Mouse (Mus musculus) liver, postnatal 0 days (tissue): Measurements from ENCODE around the gene Dynll2. TPM values are rescaled to one million over a fixed set of nuclear protein-coding genes. Genes with fewer than 3 reads are reported as not detected.

ENCODE experiments used
- ATAC-seq: fragments of 200-750 bp; cut with Nextera tagmentation; 2 replicates; pipeline ENCODE4 v1.8.0; 2017; ENCODE audit warnings: mild to moderate bottlenecking, moderate library complexity
- DNase-seq: peaks from one replicate; pipeline ENCODE4 v3.0.0-alpha.2; 2016
- H3K27ac ChIP-seq: fragments of 300-500 bp; sonication (generic); 2 replicates; pipeline ENCODE4 v1.5.1; 2014; ENCODE audit warnings: antibody characterized with exemption, moderate library complexity, mild to moderate bottlenecking, low read depth
- H3K27me3 ChIP-seq: fragments of 300-500 bp; sonication (generic); 2 replicates; pipeline ENCODE4 v1.6.1; 2014; ENCODE audit warnings: low read length, control low read depth, mixed read lengths; ENCODE audit not compliant: insufficient read depth
- H3K36me3 ChIP-seq: fragments of 300-500 bp; sonication (generic); replicated peaks from 2 replicates; pipeline ENCODE4 v1.6.1; 2014; ENCODE audit warnings: mild to moderate bottlenecking, control low read depth, low read length, moderate library complexity, mixed read lengths; ENCODE audit not compliant: insufficient read depth
- H3K4me1 ChIP-seq: fragments of 300-500 bp; sonication (generic); 2 replicates; pipeline ENCODE4 v1.6.1; 2014; ENCODE audit warnings: antibody characterized with exemption, mild to moderate bottlenecking, control low read depth; ENCODE audit not compliant: insufficient read depth
- H3K4me2 ChIP-seq: fragments of 300-500 bp; sonication (generic); 2 replicates; pipeline ENCODE4 v1.6.1; 2014; ENCODE audit warnings: low read depth, mild to moderate bottlenecking, low read length, moderate library complexity, mixed read lengths
- H3K4me3 ChIP-seq: fragments of 300-500 bp; sonication (generic); 2 replicates; pipeline ENCODE4 v1.5.1; 2014; ENCODE audit warnings: low read depth, low read length
- H3K9ac ChIP-seq: fragments of 300-500 bp; sonication (generic); replicated peaks from 2 replicates; pipeline ENCODE4 v1.6.1; 2014; ENCODE audit warnings: mild to moderate bottlenecking, moderate library complexity
- H3K9me3 ChIP-seq: fragments of 300-500 bp; sonication (generic); 2 replicates; pipeline ENCODE4 v1.6.1; 2016; ENCODE audit warnings: mild to moderate bottlenecking, control low read depth, low read length, mixed read lengths
- CTCF ChIP-seq: sonication (generic); IDR thresholded peaks from 2 replicates; pipeline ENCODE4 v1.5.1; 2016; ENCODE audit warnings: antibody characterized with exemption, low read depth
- EP300 ChIP-seq: IDR thresholded peaks from 2 replicates; pipeline ENCODE4 v1.6.1; 2016; ENCODE audit warnings: antibody characterized with exemption, low read depth, mild to moderate bottlenecking
- WGBS: fragments of 180-500 bp; shearing (Covaris S2); extraction: QIAGEN DNeasy Blood & Tissue Kit; methylation state at CpG from one replicate; pipeline ENCODE4 v1.1.7; 2014; ENCODE audit not compliant: insufficient replicate concordance; 5-methylcytosine and 5-hydroxymethylcytosine counted together
- polyA plus RNA-seq: library from polyadenylated mRNA; unstranded; fragments of >200 nt; fragmentation: Nextera tagmentation; extraction: Ambion mirVana; gene quantifications from 2 replicates; pipeline ENCODE4 v1.2.1, GENCODE M21; 2015

Dynll2 gene
- polyA plus RNA-seq, 1 experiment from 2014 or later: 10.5 TPM

DNA sequence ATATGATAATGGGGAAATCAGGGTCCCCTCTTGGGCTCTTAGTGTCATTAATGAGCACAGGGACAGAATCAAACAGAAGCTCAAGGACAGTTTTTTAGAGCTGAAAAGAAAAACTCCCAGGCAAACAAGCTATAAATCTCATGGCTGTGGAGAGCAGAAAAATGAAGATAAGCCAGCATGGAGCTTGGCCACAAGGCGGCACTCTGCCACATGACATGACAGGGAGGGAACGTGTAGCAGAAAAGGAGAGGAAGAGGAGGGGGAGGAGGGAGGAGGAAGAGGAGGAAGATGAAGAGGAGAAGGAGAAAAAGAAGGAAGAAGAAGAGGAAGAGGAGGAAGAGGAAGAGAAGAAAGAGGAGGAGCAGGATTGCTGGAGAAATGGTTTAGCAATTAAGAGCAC lies 37.3 kb downstream of the Dynll2 start:
- Histone ChIP-seq H3K4me3 (no peak overlapping the region), H3K4me1 (no peaks in the 10 kb centered on the region), H3K9me3 (no peaks in the 10 kb centered on the region), H3K4me2 (no peak overlapping the region), H3K36me3 (no peaks in the 10 kb centered on the region), H3K27ac (no peak overlapping the region), H3K9ac (no peak overlapping the region), H3K27me3 (0 out of 2 replicates have a peak, but pooled peaks cover 2% of the 10 kb centered on the region)
- TF ChIP-seq EP300: no peak
- TF ChIP-seq CTCF: peak; percentile 54
- 1% methylated on average over 2 of the region's 2 CpGs for WGBS
- no peak for ATAC-seq
- DNase-seq: no peak

DNA sequence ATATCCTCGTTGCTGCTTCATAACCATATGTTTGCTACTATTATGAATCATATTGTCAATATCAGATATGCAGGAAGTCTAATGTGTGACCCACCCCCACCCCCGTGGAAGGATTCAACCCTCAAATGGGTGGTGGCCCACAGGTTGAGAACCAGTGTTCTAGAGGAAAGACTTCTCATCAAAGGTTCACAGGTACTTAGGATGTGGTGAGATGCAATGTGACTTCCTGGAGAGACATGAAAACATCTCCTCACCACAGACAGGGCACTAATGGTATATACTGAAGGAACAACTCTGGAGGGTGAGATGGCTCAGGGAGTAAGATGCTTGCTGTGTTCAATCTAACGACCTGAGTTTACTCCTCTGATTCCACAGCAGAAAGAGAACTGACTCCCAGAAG lies 51.9 kb downstream of the Dynll2 start:
- H3K27me3 ChIP-seq: no peaks in the 10 kb centered on the region
- no peak for TF ChIP-seq CTCF
- no peak for TF ChIP-seq EP300
- no peaks in the 10 kb centered on the region for H3K36me3 ChIP-seq
- no peak overlapping the region for H3K4me3 ChIP-seq
- H3K9me3 ChIP-seq: no peaks in the 10 kb centered on the region
- H3K27ac ChIP-seq: no peak overlapping the region
- WGBS: 41% methylated on average over 3 of the region's 3 CpGs
- no peaks in the 10 kb centered on the region for H3K4me1 ChIP-seq
- no peak overlapping the region for H3K4me2 ChIP-seq
- ATAC-seq (no peak), DNase-seq (no peak)
- H3K9ac ChIP-seq: no peak overlapping the region

DNA sequence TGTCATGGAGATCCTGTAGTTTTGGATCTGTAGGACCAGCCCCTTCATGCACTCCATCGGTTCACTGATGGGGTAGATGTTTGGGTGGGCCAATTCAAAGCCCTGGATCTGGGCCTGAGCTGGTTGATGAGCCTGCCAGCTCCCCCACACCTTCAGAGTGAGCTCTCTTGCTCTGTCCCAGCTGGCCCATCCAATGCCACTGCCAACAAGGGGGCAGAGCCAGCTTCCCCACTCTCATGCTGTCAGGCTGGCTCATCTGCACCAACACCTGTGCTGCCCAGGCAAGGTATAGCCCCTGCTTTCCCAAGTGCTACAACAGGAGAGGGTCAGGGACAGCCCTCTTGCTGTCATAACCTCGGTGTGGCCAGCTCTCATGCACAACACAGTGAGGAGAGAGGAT lies 53.6 kb downstream of the Dynll2 start:
- no peak for DNase-seq
- Histone ChIP-seq H3K4me2 (no peak overlapping the region), H3K27ac (no peak overlapping the region), H3K4me1 (no peaks in the 10 kb centered on the region), H3K9ac (no peak overlapping the region), H3K9me3 (no peaks in the 10 kb centered on the region), H3K27me3 (no peaks in the 10 kb centered on the region), H3K36me3 (no peaks in the 10 kb centered on the region), H3K4me3 (no peak overlapping the region)
- no peak for ATAC-seq
- 55% methylated on average over 2 of the region's 2 CpGs for WGBS
- TF ChIP-seq CTCF (no peak), EP300 (no peak)

DNA sequence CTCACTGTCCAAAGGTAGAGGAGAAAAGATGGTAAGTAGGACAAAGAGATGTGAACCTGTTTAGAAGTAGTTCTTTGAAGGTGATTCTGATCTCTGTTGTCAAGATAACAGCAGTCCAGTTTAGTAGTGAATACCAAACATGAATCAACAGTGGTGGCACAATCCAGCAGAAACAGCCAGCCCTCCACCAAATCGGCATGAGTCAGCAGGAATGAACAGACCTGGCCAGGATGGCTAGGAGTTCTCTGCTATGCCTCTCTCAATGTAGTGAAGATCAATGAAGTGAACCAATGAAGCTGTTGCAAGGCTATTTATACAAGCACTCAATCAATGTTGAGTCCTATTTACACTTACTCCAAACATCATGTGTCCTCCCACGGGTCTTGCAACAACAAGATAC lies 57.0 kb downstream of the Dynll2 start:
- Histone ChIP-seq H3K4me3 (no peak overlapping the region), H3K4me2 (no peak overlapping the region), H3K27me3 (no peaks in the 10 kb centered on the region), H3K36me3 (no peaks in the 10 kb centered on the region), H3K9ac (no peak overlapping the region), H3K9me3 (no peaks in the 10 kb centered on the region), H3K4me1 (no peaks in the 10 kb centered on the region), H3K27ac (no peak overlapping the region)
- TF ChIP-seq CTCF (no peak), EP300 (no peak)
- DNase-seq (no peak), ATAC-seq (no peak)
- WGBS: 73% methylated on average over 2 of the region's 2 CpGs

Other genes with a start within 250 kb of the Dynll2 start
- gene Supt4a, start 250.0 kb downstream of the Dynll2 start, polyA plus RNA-seq: 114 and 120 TPM in 2 replicates
- 0.59 and 1.2 TPM in 2 replicates for gene Tspoap1, start 227.0 kb downstream of the Dynll2 start, polyA plus RNA-seq
- gene Mpo, start 194.0 kb downstream of the Dynll2 start, polyA plus RNA-seq: 250 and 274 TPM in 2 replicates
- not detected in 2 replicates for gene Lpo, start 159.2 kb downstream of the Dynll2 start, polyA plus RNA-seq
- gene Mks1, start 134.3 kb downstream of the Dynll2 start, polyA plus RNA-seq: 1.4 and 2.1 TPM in 2 replicates
- gene Epx, start 112.0 kb downstream of the Dynll2 start, polyA plus RNA-seq: 0.52 and 0.65 TPM in 2 replicates
- not detected in 2 replicates for gene Olfr462, start 95.3 kb downstream of the Dynll2 start, polyA plus RNA-seq
- gene Olfr463, start 90.1 kb downstream of the Dynll2 start, polyA plus RNA-seq: not detected in 2 replicates
- not detected in 2 replicates for gene Olfr464, start 66.6 kb downstream of the Dynll2 start, polyA plus RNA-seq
- 54.8 and 58.6 TPM in 2 replicates for gene Srsf1, start 59.8 kb upstream of the Dynll2 start, polyA plus RNA-seq
- gene Vezf1, start 80.7 kb upstream of the Dynll2 start, polyA plus RNA-seq: 6.3 TPM in 2 replicates
- 1.2 and 1.6 TPM in 2 replicates for gene Cuedc1, start 110.5 kb upstream of the Dynll2 start, polyA plus RNA-seq
- 28.7 and 29.3 TPM in 2 replicates for gene Mrps23, start 216.9 kb upstream of the Dynll2 start, polyA plus RNA-seq